Mouse (Mus musculus) left cerebral cortex, adult 11 months (tissue): ENCODE measurements at regions not wholly inside any gene's neighbourhood (a gene's known extent, or its start where the extent isn't known, plus 50 kb on each side); places are given as distances from the start of the nearest gene placed in this dataset.

ENCODE experiments used
- DNase-seq: peaks from one replicate; pipeline ENCODE4 v3.0.0; 2022; ENCODE audit warnings: low spot score

GRCm38 (mm10) chr7:70646801-70647200 is 280.3 kb upstream of the Nr2f2 start:
- DNase-seq = no peak

DNA sequence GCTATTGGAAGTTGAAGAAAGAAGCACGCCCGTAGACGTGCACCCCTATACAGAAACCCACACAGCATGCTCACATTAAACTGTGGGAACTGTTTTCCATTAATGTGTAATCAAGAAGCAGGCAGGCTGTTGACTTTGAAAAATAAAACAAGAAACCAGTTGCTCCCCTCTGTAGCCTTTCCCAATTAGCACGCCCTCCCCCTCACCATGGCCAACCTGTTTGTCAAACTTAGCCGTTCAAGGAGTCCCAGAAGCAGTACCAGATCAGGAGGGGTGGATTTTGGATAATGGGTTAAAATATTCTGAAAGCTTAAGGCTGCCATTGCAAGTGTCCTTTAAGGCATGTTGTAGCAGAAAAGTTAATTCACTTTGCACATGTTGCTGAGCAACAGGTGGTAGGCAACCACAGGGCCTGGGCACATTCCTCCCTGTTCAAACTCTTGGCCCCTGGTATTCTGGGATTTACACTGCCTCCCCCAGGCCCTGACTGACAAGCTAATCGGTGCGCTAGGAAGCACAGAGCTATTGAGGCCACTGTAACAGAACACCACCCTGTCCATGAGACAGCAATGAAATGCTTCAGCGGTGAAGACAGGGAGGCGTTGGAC is 277.3 kb upstream of the Nr2f2 start:
- no peak for DNase-seq

DNA sequence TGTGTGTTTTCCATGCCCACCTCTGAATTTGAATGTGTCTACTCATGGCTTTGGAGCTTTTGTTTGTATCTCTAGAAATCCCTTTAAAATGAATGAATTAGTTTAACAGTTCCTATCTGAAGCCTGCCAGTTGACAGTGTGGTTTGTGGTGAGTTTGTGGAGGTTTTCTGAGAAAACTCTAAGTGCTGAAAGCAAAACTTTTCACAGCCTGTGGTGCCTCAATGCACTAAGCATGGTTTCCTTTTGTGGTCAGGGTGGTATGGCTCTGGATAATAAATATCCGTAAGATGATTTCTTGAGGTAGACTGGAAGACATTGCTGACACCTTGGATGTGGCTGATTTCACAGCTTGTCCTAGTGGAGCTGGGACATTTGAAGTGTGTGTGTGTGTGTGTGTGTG is 276.5 kb upstream of the Nr2f2 start:
- no peak for DNase-seq

DNA sequence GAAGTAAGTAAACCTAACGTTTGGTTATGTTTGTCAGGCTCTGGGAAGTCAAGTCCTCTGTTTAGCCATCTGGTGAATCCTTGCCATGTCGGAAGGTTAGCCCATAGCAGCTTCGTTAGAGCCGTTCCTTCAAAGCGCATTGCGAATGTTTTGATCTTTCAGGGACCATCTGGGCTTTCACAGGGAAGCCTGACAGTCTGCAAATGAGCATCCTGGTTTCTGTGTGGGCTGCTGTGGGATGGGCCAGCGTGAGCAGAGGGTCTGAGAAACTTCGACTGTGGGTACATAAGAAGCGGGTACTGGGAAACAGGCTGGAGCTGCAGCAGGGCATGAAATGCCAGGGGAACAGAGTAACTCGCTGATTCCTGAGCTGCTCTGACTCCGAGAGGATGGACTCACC is 274.7 kb upstream of the Nr2f2 start:
- DNase-seq = no peak

DNA sequence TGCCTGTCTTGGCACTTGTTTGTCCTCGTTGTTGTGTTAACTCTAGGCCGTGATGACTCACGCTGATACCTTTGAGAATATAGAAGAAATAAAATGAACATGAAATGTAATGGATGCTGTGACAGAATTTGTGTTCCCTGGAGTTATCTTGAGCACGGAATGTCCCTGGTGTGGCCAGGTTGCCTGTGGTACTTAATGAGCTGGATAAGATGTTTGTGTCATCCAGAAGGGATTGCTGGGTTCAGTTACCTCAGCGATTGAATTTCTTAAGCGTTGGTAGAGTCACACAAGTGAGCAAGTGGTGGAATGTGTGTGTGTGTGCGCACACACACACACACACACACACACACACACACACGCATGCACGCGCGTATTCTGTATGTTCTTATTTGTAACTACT is 274.0 kb upstream of the Nr2f2 start:
- DNase-seq = no peak

DNA sequence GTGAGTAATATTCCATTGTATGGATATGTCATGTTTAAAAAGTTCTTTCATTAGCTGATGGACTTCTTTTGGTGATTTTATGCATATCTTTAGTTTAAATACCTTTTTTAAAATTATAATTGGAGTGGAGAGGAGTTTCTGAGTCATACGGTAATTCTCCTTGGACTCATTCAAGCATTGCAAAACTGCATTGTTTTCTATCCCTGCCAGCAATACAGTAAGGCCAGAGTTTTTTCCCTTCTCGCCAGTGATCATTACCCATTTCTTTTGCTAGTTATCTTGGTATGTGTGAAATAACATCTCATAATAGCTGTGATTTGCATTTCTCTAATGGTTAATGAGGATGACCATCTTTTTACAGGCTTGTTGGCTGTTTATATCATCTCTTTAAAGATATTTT is 271.6 kb upstream of the Nr2f2 start:
- DNase-seq = no peak

DNA sequence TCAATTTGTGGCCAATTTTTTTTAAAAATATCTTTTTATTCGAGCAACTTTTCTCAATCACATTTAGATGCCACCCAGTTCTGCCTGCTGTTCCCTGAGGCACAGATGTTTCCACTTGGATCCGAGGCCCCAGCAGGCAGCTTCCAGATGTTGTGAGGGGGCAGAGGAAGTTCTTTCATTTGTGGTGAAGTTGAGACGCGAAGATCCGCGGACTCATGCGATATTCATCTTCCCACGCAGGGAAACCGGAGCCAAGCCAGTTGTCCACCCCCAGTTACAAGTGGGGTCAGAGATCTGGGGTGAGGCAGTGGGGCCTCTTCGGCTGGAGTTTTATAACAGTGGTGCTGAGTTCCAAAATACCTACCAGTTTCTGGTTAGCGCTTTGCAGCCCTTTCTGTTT is 267.5 kb upstream of the Nr2f2 start:
- no peak for DNase-seq

- no peak for DNase-seq
Measured at GRCm38 (mm10) chr7:70633577-70633976, 267.0 kb upstream of the Nr2f2 start.

DNA sequence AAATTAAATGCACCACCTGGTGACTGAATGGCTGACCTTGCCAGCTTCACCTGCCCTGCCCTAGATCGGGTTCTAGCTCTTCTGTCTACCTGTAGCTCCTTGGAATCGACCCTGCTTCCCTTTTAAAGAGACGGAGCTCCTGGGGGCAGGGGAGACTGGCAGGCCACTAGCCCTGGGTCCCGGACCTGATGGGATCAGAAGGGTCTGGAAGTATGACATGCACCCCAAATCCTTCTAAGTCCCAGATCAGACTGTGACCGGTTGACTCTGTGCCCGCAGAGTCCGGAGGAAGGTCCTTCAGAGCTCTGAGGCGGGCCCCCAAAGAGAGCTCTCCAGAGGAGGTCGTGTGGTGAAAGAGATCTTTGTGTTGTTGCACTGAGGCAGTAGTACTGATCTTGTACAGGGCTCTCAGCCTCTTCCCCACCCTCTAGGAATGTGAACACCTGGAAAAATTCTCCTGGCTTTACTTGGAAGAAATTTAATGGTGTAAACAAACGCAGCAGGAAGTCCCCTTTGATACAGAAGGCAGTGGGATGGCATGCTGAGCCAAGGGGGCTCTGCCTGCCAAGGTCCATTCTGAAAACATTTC is 259.2 kb upstream of the Nr2f2 start:
- DNase-seq = no peak

DNA sequence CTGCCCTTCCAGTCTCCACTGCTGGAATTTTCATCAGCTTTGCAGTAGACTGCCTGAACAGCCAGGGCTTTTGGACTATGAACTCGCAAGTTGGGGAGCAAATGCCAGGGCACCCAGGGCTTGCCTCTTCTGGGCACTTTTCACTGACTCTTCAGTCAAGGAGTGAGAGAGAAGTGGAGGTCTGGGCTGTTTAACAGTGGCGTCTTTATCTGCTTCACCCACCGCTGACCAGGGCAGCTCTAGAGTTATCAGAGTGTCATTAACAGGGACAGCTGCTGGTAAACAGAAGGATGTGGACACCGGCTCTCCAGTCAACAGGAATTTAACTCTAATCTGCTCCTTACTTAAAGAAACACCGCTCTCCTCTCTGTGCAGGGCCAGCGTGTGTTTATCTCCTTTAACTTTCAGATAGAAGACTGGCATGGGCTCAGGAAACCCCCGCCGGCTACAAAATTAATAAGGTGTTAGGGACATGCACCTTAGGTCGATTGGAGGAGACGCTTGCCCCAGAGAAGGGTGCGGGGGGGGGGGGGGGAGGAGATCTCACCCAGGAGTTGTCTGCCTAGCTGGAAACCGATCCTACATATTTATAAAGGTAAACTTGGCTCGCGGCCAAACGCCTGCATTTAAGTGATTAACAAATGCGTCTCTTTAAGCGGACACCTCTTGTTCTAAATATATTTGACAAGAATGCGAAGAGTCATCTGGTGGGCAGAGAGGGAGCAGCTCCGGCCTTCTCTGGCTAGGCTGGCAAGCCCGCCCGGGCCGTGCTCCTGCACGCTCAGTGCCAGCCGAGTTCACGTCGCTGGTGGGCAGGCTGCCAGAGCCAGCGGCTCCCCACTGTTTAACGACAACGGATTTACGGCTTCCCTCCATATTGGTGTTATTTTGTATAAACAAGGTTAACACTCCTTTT is 258.4 kb upstream of the Nr2f2 start:
- no peak for DNase-seq

DNA sequence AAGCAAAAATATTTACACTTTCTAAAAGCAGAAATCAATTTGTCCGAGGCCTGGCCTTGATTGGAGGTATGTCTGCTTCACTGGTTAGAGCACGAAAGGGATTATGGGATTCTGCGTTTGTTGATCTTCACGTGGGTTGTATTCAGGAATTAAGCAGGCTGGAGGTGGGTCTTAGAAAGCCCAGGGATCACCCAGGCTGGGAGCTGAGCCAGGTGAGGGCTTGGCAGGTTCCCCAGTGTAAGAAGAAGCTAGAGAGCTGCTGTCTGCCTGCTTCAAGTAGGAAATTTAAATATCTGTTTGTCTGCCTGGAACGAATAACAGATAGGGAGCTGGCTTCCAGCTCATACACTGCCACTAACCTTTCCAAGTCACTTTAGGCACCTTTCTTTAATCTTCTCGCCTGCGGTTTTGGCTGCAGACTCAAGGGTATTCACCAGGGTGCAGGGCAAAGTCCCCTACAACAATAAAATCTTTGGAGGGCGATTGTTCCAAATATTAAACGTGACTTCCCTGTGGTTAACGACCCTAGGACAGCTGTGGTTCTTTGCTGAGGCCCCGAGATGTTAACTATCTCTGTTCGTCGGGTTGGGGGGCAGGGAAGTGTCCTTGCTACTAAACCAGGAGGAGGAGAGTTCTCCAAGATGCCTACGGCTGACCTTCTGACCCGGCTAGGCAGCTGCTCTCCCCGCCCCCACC is 257.6 kb upstream of the Nr2f2 start:
- DNase-seq = no peak

DNA sequence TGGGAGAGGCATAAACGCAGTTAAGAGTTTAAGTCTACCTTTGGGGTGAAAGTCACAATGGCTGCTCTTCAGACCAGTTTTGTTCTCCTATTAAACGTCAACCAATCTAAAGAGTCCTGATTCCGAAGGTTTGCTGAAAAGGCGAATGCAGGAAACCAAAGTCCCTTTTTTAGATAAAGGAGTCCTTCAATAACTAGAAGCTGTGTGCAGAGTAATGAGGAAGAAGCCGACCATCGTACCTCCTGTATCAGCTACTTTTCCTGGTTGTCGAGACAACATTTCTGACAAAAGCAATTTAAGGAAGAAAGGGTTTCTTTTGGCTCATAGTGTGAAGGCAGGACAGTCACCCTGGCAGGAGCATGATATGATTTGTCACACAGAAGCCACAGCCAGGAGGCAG is 252.9 kb upstream of the Nr2f2 start:
- DNase-seq = no peak

- no peak for DNase-seq
Measured at GRCm38 (mm10) chr7:70618270-70618669, 251.7 kb upstream of the Nr2f2 start.

- DNase-seq = no peak
Measured at GRCm38 (mm10) chr7:70606511-70606910, 240.0 kb upstream of the Nr2f2 start.

- DNase-seq = no peak
Measured at GRCm38 (mm10) chr7:70604471-70605174, 238.1 kb upstream of the Nr2f2 start.

DNA sequence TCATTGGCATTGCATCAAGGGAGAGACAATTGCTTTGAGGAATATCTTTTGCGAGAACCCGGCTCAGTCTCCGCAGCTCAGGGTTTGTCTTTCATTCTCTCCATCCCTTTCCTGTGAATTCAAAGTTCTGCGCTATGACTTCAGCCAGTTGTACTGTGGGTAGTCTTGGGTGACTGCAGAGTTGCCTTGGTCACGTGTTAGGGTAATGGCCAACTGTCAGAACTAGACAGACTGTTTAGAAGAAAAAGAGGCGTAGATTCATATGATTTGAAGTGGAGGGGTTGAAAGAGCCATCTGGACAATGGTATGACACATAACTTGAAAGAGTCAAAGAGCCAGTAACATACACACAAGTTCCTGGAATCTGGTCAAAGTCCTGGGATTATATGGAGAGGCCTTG is 226.5 kb upstream of the Nr2f2 start:
- no peak for DNase-seq

GRCm38 (mm10) chr7:70591361-70592256 is 225.1 kb upstream of the Nr2f2 start:
- no peak for DNase-seq

- no peak for DNase-seq
Measured at GRCm38 (mm10) chr7:70589713-70590112, 223.2 kb upstream of the Nr2f2 start.

- DNase-seq = no peak
Measured at GRCm38 (mm10) chr7:70588061-70588460, 221.5 kb upstream of the Nr2f2 start.

- DNase-seq = no peak
Measured at GRCm38 (mm10) chr7:70584480-70584879, 217.9 kb upstream of the Nr2f2 start.
